Mouse (Mus musculus) thymus, postnatal 4 days (tissue): ENCODE data around the gene Gm2163.
"Not testable (repeated sequence)": the region's sequence is repeated elsewhere in the genome, so short reads cannot be mapped to it uniquely, and the experiment has no call there.

ENCODE experiments used
- DNase-seq: peaks from one replicate; pipeline ENCODE4 v3.0.0; 2021

Gm2163 gene

DNA sequence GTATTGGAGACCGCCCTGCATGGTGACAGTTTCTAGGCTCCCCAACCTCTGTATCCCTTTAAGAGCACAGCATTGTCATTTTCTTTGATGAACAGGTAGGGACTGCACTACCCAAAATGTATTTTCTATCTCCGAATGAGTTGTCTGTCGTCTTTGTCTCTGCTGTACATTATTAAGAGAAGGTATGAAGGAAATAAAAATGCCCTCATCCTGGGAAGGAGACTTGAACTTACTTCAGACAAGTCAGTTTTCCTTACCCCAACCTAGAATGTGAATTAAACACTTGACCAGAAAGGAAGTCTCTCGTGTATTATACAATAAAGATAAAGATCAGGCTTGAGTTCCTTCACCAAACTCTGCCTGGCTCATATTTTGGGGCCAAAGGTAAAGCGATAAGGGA, at the start of gene Gm2163:
Gene Gm2163 (plus strand): TSS at position 301 of the 400 bp plus-strand sequence.
- not testable (repeated sequence) for DNase-seq

DNA sequence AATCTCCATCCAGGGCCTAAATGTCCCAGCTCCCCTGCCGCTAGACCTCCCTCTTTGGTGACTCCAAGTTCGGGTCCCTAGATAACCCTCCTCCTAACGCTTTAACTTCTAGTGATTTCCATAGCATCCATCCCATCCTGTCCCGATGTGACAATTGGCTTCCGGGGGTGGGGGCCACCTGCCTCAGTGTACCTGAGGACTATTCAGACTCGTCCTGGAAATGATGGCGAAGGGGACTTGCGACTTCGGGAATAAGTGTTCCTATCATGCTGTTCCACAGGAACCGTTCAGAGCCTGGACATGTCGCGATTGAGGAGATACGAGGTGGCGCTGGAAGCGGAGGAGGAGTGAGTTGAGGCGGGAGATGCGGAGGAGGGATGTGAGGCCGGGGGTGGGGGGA, 27.5 kb upstream of the Gm2163 start, which contains the start of gene Gm21586:
Gene Gm21586 (plus strand): TSS at position 301 of the 400 bp plus-strand sequence.
- not testable (repeated sequence) for DNase-seq

DNA sequence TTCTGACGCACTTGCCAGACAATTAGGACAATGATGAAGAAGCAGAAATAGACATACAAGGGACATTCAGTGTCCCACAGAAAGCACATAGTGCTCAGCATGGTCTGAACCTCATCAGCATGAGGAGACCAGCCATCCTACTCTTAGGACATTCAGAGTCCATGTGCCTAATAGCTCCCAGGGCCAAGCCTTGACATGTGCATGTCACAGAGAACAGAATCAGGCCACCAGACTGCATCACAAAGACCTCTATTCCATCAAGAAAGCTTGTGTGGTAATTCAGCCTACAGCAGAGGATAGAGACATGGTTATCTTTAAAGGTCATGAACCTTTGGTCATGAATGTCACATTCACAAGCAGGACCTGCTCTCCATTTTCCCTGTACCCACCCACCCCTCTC, 61.5 kb downstream of the Gm2163 start, which contains the start of gene Fam205a2:
Gene Fam205a2 (minus strand): TSS at position 101 of the 400 bp plus-strand sequence.
- not testable (repeated sequence) for DNase-seq

DNA sequence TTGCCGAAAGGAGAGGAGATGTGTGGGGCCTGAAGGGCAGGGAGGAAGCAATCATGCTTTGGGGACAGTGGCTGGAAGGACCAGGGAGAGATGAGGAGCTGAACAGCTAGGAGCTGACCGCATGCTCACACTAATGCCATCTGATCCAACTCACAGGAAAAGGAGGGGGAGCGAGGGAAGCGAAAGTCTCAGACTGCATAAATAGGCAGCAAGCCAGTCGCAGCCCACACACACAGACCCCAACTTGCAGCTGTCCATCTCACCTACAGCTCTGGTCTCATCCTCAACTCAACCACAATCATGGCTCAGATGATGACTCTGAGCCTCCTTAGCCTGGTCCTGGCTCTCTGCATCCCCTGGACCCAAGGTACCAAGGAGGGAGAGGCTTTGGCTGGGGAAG, 145.3 kb downstream of the Gm2163 start, which contains the start of gene Gm10591:
Gene Gm10591 (plus strand): TSS at position 301 of the 400 bp plus-strand sequence.
- DNase-seq = not testable (repeated sequence)

DNA sequence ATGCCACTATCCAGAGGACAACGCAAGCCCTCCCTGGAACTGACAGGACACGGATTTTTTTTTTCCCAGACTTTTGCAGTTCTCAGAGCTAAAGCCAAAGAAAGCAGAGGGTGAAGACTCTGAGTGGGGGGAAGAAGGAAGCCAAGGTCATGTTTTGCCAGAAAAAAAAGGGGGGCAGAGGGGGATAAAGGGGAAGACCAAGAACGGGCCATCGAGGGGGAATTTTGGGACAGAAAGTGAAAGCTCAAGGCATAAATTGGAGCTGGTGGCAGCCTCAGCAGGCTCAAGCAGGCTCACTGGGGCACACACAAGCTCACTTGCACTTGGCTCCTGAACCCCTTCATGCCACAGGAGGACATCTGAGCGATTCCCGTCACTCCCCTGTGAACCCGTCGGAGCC, 162.9 kb downstream of the Gm2163 start, which contains the start of gene Gm2564:
Gene Gm2564 (plus strand): TSS at position 301 of the 400 bp plus-strand sequence.
- not testable (repeated sequence) for DNase-seq
